Mouse (Mus musculus) cerebellum, adult 9-10 months (tissue): Measurements from ENCODE around the gene Svs6.
"Not testable (repeated sequence)": the region's sequence is repeated elsewhere in the genome, so short reads cannot be mapped to it uniquely, and the experiment has no call there.

ENCODE experiments used
- DNase-seq: peaks from one replicate; pipeline ENCODE4 v3.0.0; 2022

Svs6 gene

GRCm38 (mm10) chr2:164316451-164316850 lies at the start of gene Svs6:
Gene Svs6, plus strand, starts transcription at chr2:164316751.
- not testable (repeated sequence) for DNase-seq

GRCm38 (mm10) chr2:164278359-164278758 lies 38.2 kb upstream of the Svs6 start, which contains the start of gene Svs4:
Gene Svs4, minus strand, starts transcription at chr2:164278459.
- no peak for DNase-seq

- DNase-seq, result not testable (repeated sequence)
Measured at GRCm38 (mm10) chr2:164288968-164289367, 27.6 kb upstream of the Svs6 start, which contains the start of gene Svs3a. Gene Svs3a, plus strand, starts transcription at chr2:164289268.

- no peak for DNase-seq
Measured at GRCm38 (mm10) chr2:164312599-164312998, 4.0 kb upstream of the Svs6 start.

GRCm38 (mm10) chr2:164315460-164315859 lies 1.1 kb upstream of the Svs6 start:
- not testable (repeated sequence) for DNase-seq

- DNase-seq, result no peak
Measured at GRCm38 (mm10) chr2:164320983-164321382, 4.4 kb downstream of the Svs6 start.

GRCm38 (mm10) chr2:164332440-164332839 lies 15.9 kb downstream of the Svs6 start, which contains the start of gene Svs5:
Gene Svs5, plus strand, starts transcription at chr2:164332740.
- DNase-seq, result not testable (repeated sequence)

GRCm38 (mm10) chr2:164343732-164344131 lies 27.2 kb downstream of the Svs6 start:
- DNase-seq, result not testable (repeated sequence)

GRCm38 (mm10) chr2:164347697-164348096 lies 31.1 kb downstream of the Svs6 start:
- DNase-seq, result not testable (repeated sequence)

GRCm38 (mm10) chr2:164348980-164349379 lies 32.4 kb downstream of the Svs6 start:
- peak; percentile 2 for DNase-seq

GRCm38 (mm10) chr2:164352697-164353096 lies 36.1 kb downstream of the Svs6 start:
- DNase-seq, result no peak

- DNase-seq, result no peak
Measured at GRCm38 (mm10) chr2:164353356-164353755, 36.8 kb downstream of the Svs6 start.

GRCm38 (mm10) chr2:164356177-164356967 lies 39.8 kb downstream of the Svs6 start:
- DNase-seq, result no peak

- DNase-seq, result no peak
Measured at GRCm38 (mm10) chr2:164358373-164358772, 41.8 kb downstream of the Svs6 start.

GRCm38 (mm10) chr2:164359031-164359430 lies 42.5 kb downstream of the Svs6 start:
- DNase-seq, result no peak

GRCm38 (mm10) chr2:164359668-164360067 lies 43.1 kb downstream of the Svs6 start:
- DNase-seq, result no peak

- DNase-seq, result no peak
Measured at GRCm38 (mm10) chr2:164360974-164361657, 44.6 kb downstream of the Svs6 start.

GRCm38 (mm10) chr2:164366947-164367346 lies 50.4 kb downstream of the Svs6 start:
- DNase-seq, result no peak
